Mouse (Mus musculus): ENCODE results near the gene Cys1.
"Not testable (repeated sequence)": the region's sequence is repeated elsewhere in the genome, so short reads cannot be mapped to it uniquely, and the experiment has no call there.

The Cys1 gene

DNA sequence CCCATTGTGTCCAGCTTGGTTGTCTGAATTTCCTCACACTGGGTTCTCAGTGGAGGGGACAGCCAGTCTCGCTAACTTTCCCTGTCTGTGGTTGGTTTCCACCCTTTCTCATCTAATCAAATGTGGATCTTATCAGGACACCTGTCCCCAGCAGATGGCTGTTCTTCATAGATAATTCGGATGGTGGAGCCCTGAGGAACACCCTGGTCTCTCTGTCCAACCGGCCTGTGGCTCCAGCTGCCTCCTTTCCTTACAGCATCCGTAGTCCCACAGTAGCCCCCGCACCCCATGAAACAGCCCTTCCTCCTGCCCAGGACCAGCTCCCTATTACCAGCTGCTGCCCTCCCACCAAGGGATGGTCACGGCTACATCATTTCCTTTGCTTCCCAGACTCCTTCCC is 35.7 kb downstream of the Cys1 start:
- no peak for DNase-seq

DNA sequence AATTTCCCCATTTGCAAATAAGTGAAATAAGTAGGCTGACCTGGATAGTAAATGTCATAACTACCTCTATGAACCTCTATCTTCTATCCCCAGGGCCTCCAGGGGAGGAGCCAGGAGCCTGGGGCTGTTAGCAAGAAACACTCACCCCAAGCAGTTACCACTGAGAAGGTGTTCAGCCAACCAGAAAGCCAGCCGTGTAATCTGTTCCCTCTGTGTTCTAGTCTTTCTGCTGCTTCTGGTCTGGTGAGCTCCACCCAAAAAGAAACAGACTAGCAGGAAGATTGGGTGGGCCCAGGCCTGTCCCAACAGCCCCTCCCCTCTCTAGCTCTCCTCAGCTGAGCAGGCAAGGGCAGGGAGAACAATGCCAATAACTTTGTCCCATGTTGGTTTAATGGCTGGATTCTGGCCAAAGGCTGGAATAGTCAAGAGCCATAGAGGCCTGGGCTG is 37.5 kb downstream of the Cys1 start:
- DNase-seq = no peak

DNA sequence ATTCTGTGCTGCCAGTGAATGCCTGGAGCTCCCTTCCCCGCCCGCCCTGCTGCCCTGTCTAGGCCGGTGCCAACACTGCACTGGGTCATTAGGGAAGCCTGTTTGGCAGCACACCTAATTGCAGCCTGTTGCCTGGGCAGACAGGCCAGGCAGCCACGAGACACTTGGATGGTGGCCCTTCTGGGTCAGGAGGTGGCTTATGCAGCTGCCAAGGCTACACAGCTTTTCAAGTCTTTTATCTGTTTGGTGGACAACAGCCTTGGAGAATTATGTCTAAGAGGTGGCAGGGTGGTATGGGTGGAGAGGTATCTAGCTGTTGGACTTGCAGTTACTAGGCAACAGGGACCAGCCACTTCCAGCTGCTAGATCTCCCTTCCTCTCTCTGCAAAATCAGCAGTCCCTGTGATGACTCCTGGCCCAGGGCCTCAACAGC is 39.2 kb downstream of the Cys1 start:
- DNase-seq = no peak

DNA sequence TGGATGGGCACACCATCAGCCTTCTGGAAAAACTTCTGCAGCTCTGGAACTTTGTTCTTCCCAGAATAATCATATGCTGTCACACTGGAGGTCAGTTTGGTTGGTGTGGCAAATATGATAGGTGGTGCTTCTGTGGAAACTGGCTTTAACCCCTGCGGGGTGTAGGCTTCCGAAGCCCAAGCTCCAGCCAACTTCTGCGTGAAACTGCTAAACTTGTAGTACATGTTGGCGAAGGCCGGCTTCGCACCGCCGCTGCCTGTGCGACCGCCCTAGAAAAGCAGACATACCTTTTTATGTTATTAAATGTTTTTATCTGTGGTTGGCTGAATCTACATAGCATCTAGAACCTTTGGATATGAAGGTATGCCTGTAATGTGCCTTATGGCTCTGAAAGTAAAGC is 42.8 kb downstream of the Cys1 start:
- DNase-seq = not testable (repeated sequence)

DNA sequence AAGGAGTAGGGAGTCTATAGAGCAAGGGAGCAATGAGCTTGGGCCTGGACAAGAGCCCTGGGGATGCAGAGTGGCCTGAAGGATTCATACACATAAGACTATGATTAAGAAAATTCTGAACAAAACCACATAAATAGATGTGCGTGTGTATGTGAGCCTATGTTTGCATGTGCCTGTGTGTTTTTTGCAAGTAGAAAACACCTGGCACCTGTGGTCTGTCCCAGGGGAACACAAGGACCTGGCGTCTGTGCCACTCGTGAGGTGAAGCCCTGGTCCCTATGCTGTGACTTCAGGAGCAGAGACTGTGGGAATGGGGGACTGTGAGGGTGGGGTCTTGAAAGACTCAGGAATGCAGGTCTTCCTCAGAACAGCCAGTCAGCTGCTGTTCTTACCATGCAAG is 47.0 kb downstream of the Cys1 start:
- DNase-seq = no peak

DNA sequence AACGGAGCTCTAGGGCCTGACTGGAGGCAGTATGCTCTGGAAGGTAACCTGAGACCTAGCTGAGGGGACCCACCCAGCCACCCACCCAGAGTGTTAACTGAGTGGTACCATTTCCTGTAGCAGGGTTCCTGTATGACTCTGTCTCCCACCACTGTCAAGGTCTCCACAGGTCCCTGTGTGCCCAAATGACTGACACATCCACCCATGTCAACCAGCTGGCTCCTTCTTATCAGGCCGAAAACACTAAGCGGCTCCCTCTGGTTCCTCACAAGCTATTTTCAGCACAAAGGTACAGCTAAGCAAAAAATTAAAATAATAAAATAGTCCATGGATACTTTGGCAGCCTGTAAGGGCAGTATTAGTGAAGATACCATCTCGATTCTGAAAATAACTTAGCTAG is 47.4 kb downstream of the Cys1 start:
- no peak for DNase-seq

DNA sequence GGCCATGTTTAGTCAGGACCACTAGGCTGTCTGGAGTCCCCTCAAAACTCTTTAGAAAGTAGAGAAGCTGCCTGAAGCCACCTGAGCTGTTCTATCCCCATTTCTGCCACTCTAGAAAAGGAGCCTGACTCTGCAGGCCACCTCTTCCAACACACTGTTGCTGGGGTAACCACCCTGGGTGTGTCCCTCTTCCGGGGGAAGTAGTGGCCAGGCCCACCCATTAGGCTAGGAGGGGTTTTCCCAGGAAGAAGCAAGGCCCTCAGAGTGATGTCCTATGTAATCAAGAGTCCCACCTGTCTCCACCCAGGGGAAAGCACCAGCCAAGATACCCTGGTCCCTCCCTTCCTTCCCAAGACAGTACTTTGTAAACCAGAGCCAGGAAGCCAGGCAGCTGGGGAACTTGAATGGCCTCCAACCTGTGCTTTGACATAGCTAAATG is 47.8 kb downstream of the Cys1 start:
- DNase-seq = no peak

DNA sequence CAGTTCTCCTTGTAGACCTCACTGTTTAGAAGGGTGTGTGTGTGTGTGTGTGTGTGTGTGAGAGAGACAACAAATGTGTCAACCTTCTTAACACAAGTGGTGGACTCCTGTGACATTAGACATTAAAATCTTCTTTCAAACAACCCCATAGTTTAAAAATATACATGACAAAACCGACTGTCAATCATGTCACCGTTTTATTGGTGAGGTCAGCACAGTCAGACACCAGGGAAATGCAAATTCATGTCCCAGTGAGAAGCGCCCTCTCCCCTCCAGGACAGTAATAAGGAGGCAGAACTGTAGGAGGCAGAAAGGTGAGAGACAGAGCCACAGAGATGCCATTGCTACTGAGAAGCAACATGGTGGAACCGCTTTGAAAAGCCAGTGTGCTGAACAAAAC is 49.2 kb downstream of the Cys1 start:
- no peak for DNase-seq

DNA sequence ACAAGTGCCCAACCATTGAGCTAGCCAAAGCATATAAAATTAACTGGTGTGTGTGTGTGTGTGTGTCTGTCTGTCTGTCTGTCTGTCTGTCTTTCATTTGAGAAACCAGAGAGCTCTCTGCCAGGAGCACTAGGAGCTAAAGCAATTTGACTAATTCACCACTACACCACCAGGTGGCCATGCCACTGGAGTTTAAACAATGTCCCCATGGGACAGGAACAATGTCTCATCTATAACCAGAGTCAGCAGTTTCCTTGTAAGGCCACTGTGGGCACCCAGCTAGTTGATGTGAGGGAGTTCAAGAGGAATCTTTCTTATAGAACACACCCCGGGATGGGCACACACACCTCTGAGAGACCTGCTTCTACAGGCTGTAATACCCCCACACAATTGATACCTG is 51.4 kb downstream of the Cys1 start:
- no peak for DNase-seq

DNA sequence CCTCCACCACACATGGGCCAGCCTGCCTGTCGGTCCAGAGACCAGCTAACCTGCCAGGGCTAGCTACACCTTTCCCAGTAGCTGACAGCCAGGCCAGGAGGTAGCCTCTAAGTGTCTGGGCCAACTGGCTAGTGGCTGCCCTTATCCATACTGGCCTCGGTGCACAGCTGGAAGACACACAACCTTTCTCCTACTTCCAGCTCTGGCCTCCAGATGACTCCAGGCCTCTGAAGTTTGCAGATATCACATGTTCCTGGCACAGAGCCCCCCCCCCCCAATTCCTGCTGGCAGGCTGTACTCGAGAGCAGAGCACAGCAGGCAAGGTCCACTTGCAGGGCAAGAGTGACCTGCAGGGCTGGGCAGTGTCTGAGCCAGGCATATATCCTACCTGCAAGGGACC is 54.4 kb downstream of the Cys1 start:
- DNase-seq = no peak

DNA sequence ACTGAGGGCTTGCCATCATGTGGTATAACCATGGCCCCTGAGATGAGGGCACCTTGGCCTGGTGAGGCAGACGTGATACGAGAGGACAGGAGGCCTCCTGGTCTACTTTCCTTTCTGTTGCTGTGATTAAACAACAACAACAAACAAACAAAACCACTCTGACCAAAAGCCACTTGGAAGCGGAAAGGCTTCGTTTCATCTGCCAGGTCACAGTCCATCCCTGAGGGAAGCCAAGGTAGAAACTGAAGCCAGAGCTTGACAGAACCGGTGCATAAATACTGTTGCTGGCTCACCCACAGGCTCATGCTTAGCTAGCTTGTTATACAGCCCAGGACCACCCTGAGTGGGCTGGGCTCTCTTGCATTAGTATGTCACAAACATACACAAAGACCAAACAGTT is 55.2 kb downstream of the Cys1 start:
- no peak for DNase-seq

DNA sequence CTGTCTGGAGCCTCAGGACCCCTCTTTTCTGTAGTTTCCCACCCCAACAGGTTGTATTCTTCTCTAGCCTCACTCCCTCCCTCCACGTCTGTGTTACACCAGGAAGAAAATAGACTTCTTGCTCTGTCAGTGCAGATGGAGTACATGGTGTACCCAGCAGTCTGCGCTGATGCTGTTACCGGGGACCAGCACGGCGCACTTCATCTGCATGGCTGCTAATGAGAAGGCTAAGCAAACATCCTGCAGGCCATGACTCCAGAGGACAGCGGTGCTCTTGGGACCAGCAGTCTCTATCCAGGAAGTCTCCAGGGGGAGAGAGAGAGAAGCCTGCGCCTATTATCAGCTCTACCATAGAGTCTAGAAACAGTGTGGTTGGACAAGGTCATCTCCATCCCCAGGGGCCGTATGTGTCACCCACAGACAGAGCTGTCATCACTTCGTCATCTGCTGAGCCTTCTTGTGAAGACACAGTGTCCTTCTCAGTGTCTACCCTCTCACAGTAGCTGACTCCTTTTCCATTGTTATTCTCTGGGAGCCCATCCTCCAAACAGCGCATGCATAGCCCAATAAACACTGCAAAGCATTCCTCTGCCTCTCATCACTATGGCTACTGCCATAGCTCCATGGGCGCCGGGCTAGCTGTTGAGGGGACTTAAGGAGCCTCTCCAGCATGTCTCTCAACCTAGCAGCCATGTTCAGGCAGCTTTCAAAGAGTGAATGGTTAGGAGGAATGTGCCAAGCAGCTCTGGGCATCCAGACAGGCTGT is 57.9 kb downstream of the Cys1 start:
- no peak for DNase-seq

DNA sequence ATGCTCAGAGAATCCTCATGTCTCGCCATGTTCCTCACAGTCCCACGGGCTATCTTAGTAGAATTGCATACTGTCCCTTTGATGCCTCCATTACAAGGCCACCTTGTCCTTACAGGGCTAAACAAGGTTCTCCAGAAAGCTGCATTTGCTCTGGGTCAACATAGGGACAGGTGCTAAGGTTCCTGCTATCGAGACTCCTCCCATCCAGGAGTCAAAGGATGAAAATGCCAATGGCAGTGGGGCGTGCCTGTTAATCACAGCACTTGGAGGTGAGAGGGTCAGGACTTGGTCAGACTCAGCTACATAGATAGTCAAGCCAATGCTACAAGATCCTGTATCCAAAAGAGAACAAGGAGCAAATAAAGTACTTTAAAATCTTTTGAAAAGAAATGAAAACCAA is 62.2 kb downstream of the Cys1 start:
- DNase-seq = no peak

All from thymus, adult 18-20 months (tissue).